Mouse (Mus musculus): ENCODE data around the gene Gbx2. TPM values are rescaled to one million over a fixed set of nuclear protein-coding genes. Genes with fewer than 3 reads are reported as not detected.

Gbx2 gene
- 2.5 TPM for polyA plus RNA-seq (2015; fragmentation: Illumina TruSeq; extraction: RNeasy Lipid Tissue Mini Kit (QIAGEN cat#74804); ENCODE audit: insufficient read depth, low replicate concordance)

GRCm38 (mm10) chr1:89931120-89931519 is at the start of gene Gbx2:
TSS of gene Gbx2 (minus strand) at chr1:89931179.

Other genes starting within 250 kb of the Gbx2 start
- not detected for gene Asb18, start 83.5 kb upstream of the Gbx2 start, polyA plus RNA-seq (2015; fragmentation: Illumina TruSeq; extraction: RNeasy Lipid Tissue Mini Kit (QIAGEN cat#74804); ENCODE audit: insufficient read depth, low replicate concordance)
- not detected for gene Iqca, start 222.2 kb upstream of the Gbx2 start, polyA plus RNA-seq (2015; fragmentation: Illumina TruSeq; extraction: RNeasy Lipid Tissue Mini Kit (QIAGEN cat#74804); ENCODE audit: insufficient read depth, low replicate concordance)